Mouse (Mus musculus) MEL (cell line): ENCODE measurements around the gene Sorbs1. TPM values are rescaled to one million over a fixed set of nuclear protein-coding genes. Genes with fewer than 3 reads are reported as not detected.

Source experiments
- DNase-seq: peaks from one replicate; pipeline ENCODE4 v3.0.0; 2011; ENCODE audit warnings: low read depth, low spot score
- H3K27ac ChIP-seq: 2 replicates; pipeline ENCODE4 v1.5.1; 2012; ENCODE audit warnings: low read depth, mild to moderate bottlenecking, control low read depth, low read length, moderate library complexity; ENCODE audit not compliant: control insufficient read depth
- H3K27me3 ChIP-seq, 2 experiments: fragments of 150-350 bp in 1 of 2; sonication (generic) in 1 of 2; 2 replicates each; pipeline ENCODE4 v1.6.1; 2012; ENCODE audit warnings: low read length in 2 of 2, mild to moderate bottlenecking in 2 of 2, improper control_type of control experiment in 1 of 2, moderate library complexity in 1 of 2; ENCODE audit not compliant: insufficient read depth in 2 of 2, control insufficient read depth in 1 of 2
- H3K36me3 ChIP-seq, 2 experiments: 2 replicates each; pipeline ENCODE4 v1.6.1; 2012 to 2014; ENCODE audit warnings: low read length in 2 of 2, improper control_type of control experiment in 1 of 2, inconsistent platforms in 1 of 2, mild to moderate bottlenecking in 1 of 2; ENCODE audit not compliant: insufficient read depth in 2 of 2, control insufficient read depth in 1 of 2
- H3K4me1 ChIP-seq, 2 experiments: fragments of 150-350 bp in 1 of 2; sonication (generic) in 1 of 2; 2 replicates each; pipeline ENCODE4 v1.6.1; 2012; ENCODE audit warnings: low read length in 2 of 2, improper control_type of control experiment in 1 of 2, mild to moderate bottlenecking in 1 of 2; ENCODE audit not compliant: insufficient read depth in 2 of 2, control insufficient read depth in 1 of 2
- H3K4me3 ChIP-seq, 2 experiments: fragments of 150-350 bp in 1 of 2; sonication (generic) in 1 of 2; 2 replicates each; pipeline ENCODE4 v1.5.1; 2012; ENCODE audit warnings: low read depth in 2 of 2, low read length in 2 of 2, mild to moderate bottlenecking in 2 of 2, moderate library complexity in 2 of 2, control low read depth in 1 of 2, improper control_type of control experiment in 1 of 2; ENCODE audit not compliant: control insufficient read depth in 1 of 2, insufficient read depth in 1 of 2
- H3K79me2 ChIP-seq: 2 replicates; pipeline ENCODE4 v1.6.1; 2012; ENCODE audit warnings: mild to moderate bottlenecking, low read length, moderate library complexity; ENCODE audit not compliant: control insufficient read depth, poor library complexity, insufficient read depth
- H3K9ac ChIP-seq: 2 replicates; pipeline ENCODE4 v1.6.1; 2012; ENCODE audit warnings: low read depth, mild to moderate bottlenecking, control low read depth, low read length, moderate library complexity; ENCODE audit not compliant: control insufficient read depth, poor library complexity, severe bottlenecking
- H3K9me3 ChIP-seq: fragments of 150-350 bp; sonication (generic); replicated peaks from 2 replicates; pipeline ENCODE4 v1.6.1; 2012; ENCODE audit warnings: mild to moderate bottlenecking, low read length, improper control_type of control experiment, moderate library complexity; ENCODE audit not compliant: insufficient read depth
- BHLHE40 ChIP-seq: IDR thresholded peaks from 2 replicates; pipeline ENCODE4 v1.6.1; 2012; ENCODE audit warnings: low read depth, mild to moderate bottlenecking, inconsistent platforms, low read length, improper control_type of control experiment, borderline replicate concordance
- CTCF ChIP-seq, 3 experiments: IDR thresholded peaks in 2 of 3; conservative IDR thresholded peaks in 1 of 3; 2 replicates each; pipeline ENCODE4 v1.5.1; 2011 to 2012; ENCODE audit warnings: low read length in 3 of 3, low read depth in 2 of 3, mild to moderate bottlenecking in 2 of 3, improper control_type of control experiment in 1 of 3, inconsistent platforms in 1 of 3, mixed read lengths in 1 of 3, moderate library complexity in 1 of 3; ENCODE audit not compliant: control insufficient read depth in 1 of 3, insufficient read depth in 1 of 3, poor library complexity in 1 of 3, severe bottlenecking in 1 of 3
- E2F4 ChIP-seq: IDR thresholded peaks from 2 replicates; pipeline ENCODE4 v1.6.1; 2011; ENCODE audit warnings: low read depth, low read length, improper control_type of control experiment, borderline replicate concordance
- ETS1 ChIP-seq: IDR thresholded peaks from 2 replicates; pipeline ENCODE4 v1.6.1; 2012; ENCODE audit warnings: low read depth, mild to moderate bottlenecking, inconsistent platforms, low read length, improper control_type of control experiment, moderate library complexity
- JUND ChIP-seq: IDR thresholded peaks from 2 replicates; pipeline ENCODE4 v1.6.1; 2011; ENCODE audit warnings: low read depth, mild to moderate bottlenecking, improper control_type of control experiment, low read length
- KAT2A ChIP-seq: conservative IDR thresholded peaks from 2 replicates; pipeline ENCODE4 v1.6.1; 2012; ENCODE audit warnings: low read depth, low read length, improper control_type of control experiment, inconsistent platforms
- MAFK ChIP-seq: IDR thresholded peaks from 2 replicates; pipeline ENCODE4 v1.6.1; 2011; ENCODE audit warnings: low read depth, mild to moderate bottlenecking, low read length, improper control_type of control experiment, borderline replicate concordance
- MAX ChIP-seq: IDR thresholded peaks from 2 replicates; pipeline ENCODE4 v1.6.1; 2011; ENCODE audit warnings: low read length, improper control_type of control experiment
- MAZ ChIP-seq: IDR thresholded peaks from 2 replicates; pipeline ENCODE4 v1.6.1; 2012; ENCODE audit warnings: low read depth, mild to moderate bottlenecking, inconsistent platforms, low read length, improper control_type of control experiment
- MEF2A ChIP-seq: IDR thresholded peaks from 2 replicates; pipeline ENCODE4 v1.6.1; 2014; ENCODE audit warnings: low read depth, mild to moderate bottlenecking, inconsistent platforms, low read length, improper control_type of control experiment; ENCODE audit not compliant: poor library complexity, insufficient replicate concordance, severe bottlenecking; ENCODE audit errors: extremely low read depth
- MYC ChIP-seq: IDR thresholded peaks from 2 replicates; pipeline ENCODE4 v1.6.1; 2011; ENCODE audit warnings: low read depth, mild to moderate bottlenecking, low read length, improper control_type of control experiment, moderate library complexity
- NELFE ChIP-seq: IDR thresholded peaks from 2 replicates; pipeline ENCODE4 v1.6.1; 2011; ENCODE audit warnings: low read depth, low read length, improper control_type of control experiment
- RAD21 ChIP-seq: IDR thresholded peaks from 2 replicates; pipeline ENCODE4 v1.6.1; 2011; ENCODE audit warnings: mild to moderate bottlenecking, low read depth, low read length, improper control_type of control experiment
- TAL1 ChIP-seq: IDR thresholded peaks from 2 replicates; pipeline ENCODE4 v1.6.1; 2012; ENCODE audit warnings: mild to moderate bottlenecking, inconsistent platforms, low read length, moderate library complexity, mixed read lengths
- TCF12 ChIP-seq: IDR thresholded peaks from 2 replicates; pipeline ENCODE4 v1.6.1; 2014; ENCODE audit warnings: low read depth, mild to moderate bottlenecking, inconsistent platforms, low read length, improper control_type of control experiment, moderate library complexity
- UBTF ChIP-seq: IDR thresholded peaks from 2 replicates; pipeline ENCODE4 v1.6.1; 2012; ENCODE audit warnings: low read depth, mild to moderate bottlenecking, inconsistent platforms, low read length, improper control_type of control experiment, moderate library complexity, borderline replicate concordance; ENCODE audit not compliant: insufficient read depth
- USF1 ChIP-seq: IDR thresholded peaks from 2 replicates; pipeline ENCODE4 v1.6.1; 2014; ENCODE audit warnings: low read depth, mild to moderate bottlenecking, inconsistent platforms, low read length, improper control_type of control experiment, moderate library complexity
- USF2 ChIP-seq, 2 experiments: IDR thresholded peaks; 2 replicates each; pipeline ENCODE4 v1.6.1; 2011 to 2012; ENCODE audit warnings: improper control_type of control experiment in 2 of 2, low read length in 2 of 2, borderline replicate concordance in 1 of 2, inconsistent platforms in 1 of 2, low read depth in 1 of 2, mild to moderate bottlenecking in 1 of 2; ENCODE audit not compliant: insufficient read depth in 1 of 2
- ZC3H11A ChIP-seq: IDR thresholded peaks from 2 replicates; pipeline ENCODE4 v1.6.1; 2012; ENCODE audit warnings: low read depth, mild to moderate bottlenecking, inconsistent platforms, low read length, improper control_type of control experiment
- ZMIZ1 ChIP-seq: IDR thresholded peaks from 2 replicates; pipeline ENCODE4 v1.6.1; 2012; ENCODE audit warnings: low read depth, mild to moderate bottlenecking, inconsistent platforms, low read length, improper control_type of control experiment, moderate library complexity
- polyA plus RNA-seq, 2 experiments: library from polyadenylated mRNA; stranded (reverse) in 1 of 2; unstranded in 1 of 2; fragments of >175 nt in 1 of 2; fragments of >200 nt in 1 of 2; gene quantifications; 2 replicates each; pipeline versions ENCODE4 v1.2.1 to v1.2.4; 2012; ENCODE audit warnings: low replicate concordance in 2 of 2, low read depth in 1 of 2; ENCODE audit not compliant: insufficient read length in 2 of 2, insufficient read depth in 1 of 2, missing spikeins in 1 of 2
- total RNA-seq: library from RNA; depleted of rRNA; stranded (reverse); fragments of 300-350 nt; gene quantifications from 2 replicates; pipeline ENCODE4 v1.2.3, GENCODE M21; 2012

Gene Sorbs1
- total and polyA plus RNA-seq, 3 experiments, result 1.3 to 5.3 TPM; not detected in 1

- Histone ChIP-seq H3K36me3 (no peaks in the 10 kb centered on the region), H3K9ac (no peak overlapping the region), H3K27me3 (no peaks in the 10 kb centered on the region)
These were observed 145.1 kb downstream of the Sorbs1 start for GRCm38 (mm10) chr19:40368517-40368916.

GRCm38 (mm10) chr19:40366163-40366941 is 147.2 kb downstream of the Sorbs1 start:
- H3K36me3 ChIP-seq, result no peaks in the 10 kb centered on the region
- H3K4me1 ChIP-seq, result no peaks in the 10 kb centered on the region
- H3K79me2 ChIP-seq, result no peaks in the 10 kb centered on the region
- peak; percentile 10 for DNase-seq
- H3K4me3 ChIP-seq, result no peak overlapping the region
- no peaks in the 10 kb centered on the region for H3K27me3 ChIP-seq
- H3K9me3 ChIP-seq, result no peaks in the 10 kb centered on the region
- H3K9ac ChIP-seq, result no peak overlapping the region
- TF ChIP-seq USF1, result no peak
- TF ChIP-seq NELFE, result no peak
- no peak for TF ChIP-seq CTCF (IDR thresholded peaks at IDR 0.05 in 2 of 3, conservative IDR thresholded peaks at IDR 0.05 in 1 of 3; ENCODE audit: control insufficient read depth in 1 of 3, insufficient read depth in 1 of 3, low read depth in 2 of 3, low read length in 3 of 3, poor library complexity in 1 of 3, severe bottlenecking in 1 of 3)
- no peak for TF ChIP-seq ETS1
- no peak for TF ChIP-seq MAFK
- no peak for TF ChIP-seq USF2 (IDR thresholded peaks at IDR 0.05; ENCODE audit: borderline replicate concordance in 1 of 2, insufficient read depth in 1 of 2, low read depth in 1 of 2, low read length in 2 of 2)
- no peak for TF ChIP-seq MAX
- TF ChIP-seq MEF2A, result no peak
- TF ChIP-seq JUND, result no peak
- no peak for TF ChIP-seq ZC3H11A
- TF ChIP-seq KAT2A, result no peak
- TF ChIP-seq MAZ, result no peak
- TF ChIP-seq UBTF, result no peak
- no peak for TF ChIP-seq MYC
- no peak for TF ChIP-seq ZMIZ1
- no peak for TF ChIP-seq E2F4
- TF ChIP-seq BHLHE40, result no peak
- no peak overlapping the region for H3K27ac ChIP-seq

More at GRCm38 (mm10) chr19:40368517-40368916, 145.1 kb downstream of the Sorbs1 start:
- DNase-seq, result no peak
- no peaks in the 10 kb centered on the region for H3K4me1 ChIP-seq
- H3K79me2 ChIP-seq, result no peaks in the 10 kb centered on the region
- H3K9me3 ChIP-seq, result no peaks in the 10 kb centered on the region
- no peak overlapping the region for H3K4me3 ChIP-seq
- TF ChIP-seq ETS1, result no peak
- TF ChIP-seq CTCF (IDR thresholded peaks at IDR 0.05 in 2 of 3, conservative IDR thresholded peaks at IDR 0.05 in 1 of 3; ENCODE audit: control insufficient read depth in 1 of 3, insufficient read depth in 1 of 3, low read depth in 2 of 3, low read length in 3 of 3, poor library complexity in 1 of 3, severe bottlenecking in 1 of 3), result no peak
- TF ChIP-seq TCF12, result no peak
- no peak for TF ChIP-seq RAD21
- no peak for TF ChIP-seq E2F4
- no peak for TF ChIP-seq TAL1
- no peak overlapping the region for H3K27ac ChIP-seq
